ENCODE assay signal across 20 mouse cellular contexts in the genomic region with DNA sequence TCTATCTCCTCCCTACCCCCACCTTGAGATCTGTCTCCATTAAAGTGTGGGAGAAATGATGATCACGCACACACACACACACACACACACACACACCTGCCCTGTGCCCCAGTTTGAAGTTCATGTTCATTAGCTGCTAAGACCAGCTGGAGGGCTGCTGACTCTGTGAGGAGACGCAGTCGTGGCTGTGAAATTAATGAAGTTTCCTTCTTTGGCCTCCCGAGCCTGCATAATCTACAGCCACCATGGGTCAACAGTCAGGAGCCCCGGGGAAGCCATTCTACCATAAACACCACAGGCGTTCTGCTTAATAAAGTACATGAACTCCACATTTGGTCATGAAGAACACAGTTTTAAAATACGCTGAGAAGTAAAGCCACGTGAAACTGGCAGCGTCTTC.
A peak's percentile ranks its signal among the peaks of the same experiment; 100 is the strongest.
DNase-seq lines count a peak whose midpoint lies in the region; ATAC-seq lines count a peak whose summit lies in the region.
"Had no signal": no experiment of that assay in that cellular context is flagged by ENCODE, and none has a peak within 500 bp of the region (broad histone marks: within the 10 kb centered on the region; RNA-seq: fewer than 3 reads in every experiment).

No protein-coding gene starts in this region.

- peaks cover 13% of the 10 kb centered on the region; the same call in 1 of the 2 replicates for H3K4me1 ChIP-seq in hindbrain, embryonic 10.5 days (replicated peaks)
- H3K4me1 ChIP-seq in hindbrain, embryonic 12.5 days = peaks cover 14% of the 10 kb centered on the region; the same call in 1 of the 2 replicates
- peaks cover 19% of the 10 kb centered on the region for H3K4me1 ChIP-seq in limb, embryonic 13.5 days
- H3K4me1 ChIP-seq: stomach, embryonic 15.5 days had no signal

- no peaks in the 10 kb centered on the region for H3K27me3 ChIP-seq in hindbrain, embryonic 10.5 days (ENCODE audit: insufficient read depth, poor library complexity, severe bottlenecking)
- H3K27me3 ChIP-seq in hindbrain, embryonic 12.5 days = no peaks in the 10 kb centered on the region
- 0 out of 2 replicates have a peak, but pooled peaks cover 3% of the 10 kb centered on the region for H3K27me3 ChIP-seq in limb, embryonic 13.5 days
- H3K27me3 ChIP-seq: stomach, embryonic 15.5 days had no signal

- no peak overlapping the region for H3K4me3 ChIP-seq in hindbrain, embryonic 10.5 days
- no peak overlapping the region for H3K4me3 ChIP-seq in hindbrain, embryonic 12.5 days
- no peak overlapping the region for H3K4me3 ChIP-seq in limb, embryonic 13.5 days
- H3K4me3 ChIP-seq: heart, adult 2 months; stomach, embryonic 15.5 days had no signal

- WGBS in hindbrain, embryonic 10.5 days = 73% methylated on average over 9 of the region's 9 CpGs
- WGBS in hindbrain, embryonic 12.5 days = 56% methylated on average over 9 of the region's 9 CpGs
- 17% methylated on average over 9 of the region's 9 CpGs for WGBS in limb, embryonic 13.5 days

- no peaks in the 10 kb centered on the region for H3K36me3 ChIP-seq in hindbrain, embryonic 10.5 days
- no peaks in the 10 kb centered on the region for H3K36me3 ChIP-seq in hindbrain, embryonic 12.5 days
- H3K36me3 ChIP-seq in limb, embryonic 13.5 days = no peaks in the 10 kb centered on the region
- H3K36me3 ChIP-seq: stomach, embryonic 15.5 days had no signal

- H3K9me3 ChIP-seq in hindbrain, embryonic 10.5 days = 0 out of 2 replicates have a peak, but pooled peaks cover 2% of the 10 kb centered on the region
- no peaks in the 10 kb centered on the region for H3K9me3 ChIP-seq in hindbrain, embryonic 12.5 days (replicated peaks)
- H3K9me3 ChIP-seq in limb, embryonic 13.5 days = no peaks in the 10 kb centered on the region
- H3K9me3 ChIP-seq: stomach, embryonic 15.5 days had no signal

- H3K4me2 ChIP-seq in hindbrain, embryonic 12.5 days (replicated peaks) = no peak overlapping the region
- peak overlapping the region; percentile 19; the same call in 1 of the 2 replicates for H3K4me2 ChIP-seq in limb, embryonic 13.5 days (replicated peaks)
- H3K4me2 ChIP-seq: stomach, embryonic 15.5 days had no signal

- ATAC-seq in hindbrain, embryonic 12.5 days (ENCODE audit: low FRiP score) = no peak
- ATAC-seq in limb, embryonic 13.5 days (ENCODE audit: low FRiP score, low read depth) = peak; percentile 54; the same call in 1 of the 2 replicates
- ATAC-seq: forebrain, embryonic 16.5 days; inflammation-experienced regulatory T-cells, adult 6 months had no signal

- no peak overlapping the region for H3K9ac ChIP-seq in hindbrain, embryonic 12.5 days
- H3K9ac ChIP-seq in limb, embryonic 13.5 days = no peak overlapping the region
- H3K9ac ChIP-seq: stomach, embryonic 15.5 days had no signal

- H3K27ac ChIP-seq in hindbrain, embryonic 10.5 days = peak overlapping the region; percentile 18; the same call in 1 of the 2 replicates
- H3K27ac ChIP-seq in hindbrain, embryonic 12.5 days = no peak overlapping the region
- H3K27ac ChIP-seq in limb, embryonic 13.5 days = no peak overlapping the region
- H3K27ac ChIP-seq: heart, adult 2 months; stomach, embryonic 15.5 days had no signal

- no peak for DNase-seq in hindbrain, embryonic 10.5 days (ENCODE audit: low spot score)
- peak; percentile 31 for DNase-seq in kidney, adult 18-20 months
- DNase-seq in kidney, postnatal 10 days = peak; percentile 37
- no peak for DNase-seq in right cerebral cortex, postnatal 4 days
- no peak for DNase-seq in lung, postnatal 25 days (ENCODE audit: low spot score)
- no peak for DNase-seq in right cerebral cortex, adult 2 months (ENCODE audit: low spot score in 2 of 2)
- DNase-seq: adrenal gland, adult 2 months; cerebellum, adult 11 months; cerebellum, postnatal 36 days; heart, adult 2 months; layer of hippocampus, adult 9-11 months; lung, adult 18-20 months; lung, postnatal 36 days; right cerebral cortex, adult 18-20 months; thymus, adult 2 months had no signal

Comparison
In these comparisons a context has a peak if more than half of its experiments do, and no peak if none do; other contexts are left out.
1. DNase-seq: peak in kidney, adult 18-20 months (single experiment) and kidney, postnatal 10 days (single experiment); none in hindbrain, embryonic 10.5 days (single experiment), right cerebral cortex, postnatal 4 days (single experiment), lung, postnatal 25 days (single experiment) and right cerebral cortex, adult 2 months (0 of 2).